Mouse (Mus musculus) megakaryocyte-erythroid progenitor cell, adult 5-6 weeks (primary cell): ENCODE data around the gene Sema3g. TPM values are rescaled to one million over a fixed set of nuclear protein-coding genes. Genes with fewer than 3 reads are reported as not detected.

Source experiments
- ATAC-seq: replicated peaks from 2 replicates; pipeline ENCODE4 v1.8.0; 2016; ENCODE audit warnings: mild to moderate bottlenecking, inconsistent platforms; ENCODE audit not compliant: severe bottlenecking, poor library complexity, low FRiP score, low TSS enrichment
- total RNA-seq, 2 experiments: library from RNA; stranded (forward) in 1 of 2; stranded (reverse) in 1 of 2; fragments of 200-1000, 215-1000 nt in 1 of 2; fragments of >200 nt in 1 of 2; fragmentation: Nextera tagmentation in 1 of 2; gene quantifications; 2 replicates each; pipeline ENCODE4 v1.2.3; 2014 to 2017

Gene Sema3g
- total RNA-seq, 2 experiments from 2014 or later: not detected

DNA sequence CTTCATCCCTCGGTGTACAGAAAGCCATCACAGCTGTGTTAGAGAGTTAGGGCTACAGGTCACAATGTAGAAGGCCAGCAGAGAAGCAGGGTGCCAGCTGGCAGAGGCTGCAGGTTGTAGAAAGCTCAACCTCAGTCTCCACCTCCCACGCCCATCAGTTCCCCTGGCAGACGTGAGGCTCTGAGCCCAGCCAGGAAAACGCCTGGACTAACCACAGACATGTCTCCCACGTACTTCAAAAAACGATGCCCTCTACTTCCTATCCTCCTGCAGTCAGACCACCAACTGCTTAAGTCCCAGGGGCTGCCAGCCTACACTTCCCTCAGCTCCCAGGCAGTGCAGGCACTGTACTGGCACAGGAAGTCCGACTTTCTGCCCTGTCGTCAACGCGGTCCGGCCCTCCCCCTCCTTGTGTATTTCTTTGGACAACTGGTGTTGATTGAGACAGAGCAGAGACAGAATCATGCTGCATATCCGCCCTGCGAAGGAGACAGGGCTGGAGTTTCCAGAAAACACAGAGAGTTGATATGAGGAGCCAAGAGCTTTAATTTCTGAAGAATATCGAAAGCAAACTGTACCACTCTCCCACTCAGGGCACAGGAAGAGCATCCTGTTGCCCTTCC is 22.7 kb upstream of the Sema3g start:
- no peak for ATAC-seq

DNA sequence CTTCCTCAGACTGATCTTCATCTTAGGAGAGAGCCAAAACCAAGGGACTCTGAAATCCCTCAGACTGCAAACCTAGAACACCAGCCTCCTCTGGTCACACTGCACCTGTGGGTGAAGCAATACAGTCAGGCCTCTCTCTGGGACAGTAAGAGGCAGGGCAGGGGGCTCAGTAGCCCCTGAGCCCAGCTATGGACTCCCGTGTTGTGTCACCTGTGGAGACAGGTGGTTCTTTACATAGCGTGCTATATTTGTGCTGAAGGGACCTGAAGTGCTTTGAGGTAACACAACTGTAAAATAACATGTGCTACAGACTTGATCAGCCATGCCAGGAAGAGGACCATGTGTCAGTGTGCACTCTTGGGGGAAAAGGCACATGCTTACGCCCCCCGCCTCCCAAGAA is 22.1 kb upstream of the Sema3g start:
- no peak for ATAC-seq

DNA sequence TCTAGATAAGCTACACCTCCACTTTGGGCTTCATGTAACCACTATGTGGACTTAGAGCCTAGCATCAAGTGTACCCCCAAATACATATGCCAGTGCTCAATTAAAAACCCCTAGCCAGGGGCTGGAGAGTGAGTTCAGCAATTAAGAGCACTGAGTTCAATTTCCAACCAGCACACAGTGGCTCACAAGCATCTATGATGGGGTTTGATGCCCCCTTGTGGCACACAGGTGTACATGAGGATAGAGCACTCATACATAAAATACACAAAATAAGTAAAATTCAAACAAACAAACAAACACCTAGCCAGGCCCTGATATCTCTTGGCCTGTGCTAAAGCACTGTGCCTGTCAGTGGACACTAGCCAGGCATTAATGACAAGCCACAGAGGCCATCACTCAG is 21.7 kb upstream of the Sema3g start:
- ATAC-seq: 0 out of 2 replicates have a peak, but pooled peaks have one; percentile 59

DNA sequence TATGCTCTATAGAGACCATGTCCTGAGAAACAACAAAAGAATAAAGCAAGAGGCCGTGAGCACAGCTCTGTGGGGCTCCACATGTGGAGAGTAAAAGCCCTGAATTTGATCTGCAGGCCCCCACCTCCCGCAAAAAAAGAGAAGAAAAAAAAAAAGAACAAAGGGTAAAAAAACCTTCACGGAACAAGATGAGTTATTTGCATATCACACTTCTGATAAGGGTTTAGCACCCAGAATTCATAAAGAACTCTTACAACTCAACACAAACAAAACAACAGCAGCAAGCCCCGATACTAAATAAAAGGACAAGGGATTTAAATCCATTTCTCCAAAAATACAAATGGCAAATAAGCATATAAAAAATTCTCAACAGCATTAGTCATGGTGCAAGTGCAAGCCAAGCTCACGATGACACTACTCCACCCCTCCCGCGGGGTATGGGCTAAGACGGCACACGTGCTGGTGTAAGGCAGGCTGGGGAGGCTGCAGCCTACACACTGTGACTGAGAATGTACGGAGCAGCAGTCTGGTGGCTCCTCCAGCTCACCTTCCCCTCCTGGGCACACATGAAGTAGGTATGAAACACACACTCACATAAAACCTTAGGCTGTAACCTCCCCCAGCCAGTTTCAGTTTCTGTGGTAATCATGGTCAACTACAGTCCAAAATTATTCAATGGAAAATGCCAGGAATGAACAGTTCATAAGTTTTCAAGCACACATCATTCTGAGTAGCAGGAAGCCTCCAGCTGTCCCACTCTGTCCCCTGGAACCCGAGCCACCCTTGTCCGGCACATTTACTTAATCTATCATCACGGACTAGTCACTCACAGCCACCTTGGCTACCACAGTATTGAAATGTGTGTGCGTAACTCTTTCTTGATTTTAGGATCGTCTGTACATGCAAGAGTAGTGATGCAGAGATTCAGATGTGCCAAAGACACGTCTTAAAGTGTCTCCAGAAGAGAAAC is 19.8 kb upstream of the Sema3g start:
- peak; percentile 71 for ATAC-seq

DNA sequence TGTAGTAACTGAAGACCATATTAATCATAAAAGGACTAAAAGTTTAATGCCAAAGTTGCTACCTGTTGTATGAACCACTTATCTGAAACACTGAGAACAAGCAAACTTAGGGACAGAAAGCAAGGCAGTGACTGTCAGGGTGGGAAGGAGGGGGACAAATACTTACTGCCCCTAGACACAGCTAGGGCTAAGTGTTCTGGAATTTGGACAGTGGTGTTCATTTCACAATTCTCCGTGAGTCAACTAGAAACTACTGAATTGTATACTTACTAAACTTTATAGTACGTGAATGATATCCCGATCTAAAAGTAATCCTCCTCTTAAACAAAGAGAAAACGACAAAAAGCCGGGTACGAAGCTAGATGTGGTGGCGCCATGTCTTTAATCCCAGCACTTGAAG is 18.1 kb upstream of the Sema3g start:
- no peak for ATAC-seq

DNA sequence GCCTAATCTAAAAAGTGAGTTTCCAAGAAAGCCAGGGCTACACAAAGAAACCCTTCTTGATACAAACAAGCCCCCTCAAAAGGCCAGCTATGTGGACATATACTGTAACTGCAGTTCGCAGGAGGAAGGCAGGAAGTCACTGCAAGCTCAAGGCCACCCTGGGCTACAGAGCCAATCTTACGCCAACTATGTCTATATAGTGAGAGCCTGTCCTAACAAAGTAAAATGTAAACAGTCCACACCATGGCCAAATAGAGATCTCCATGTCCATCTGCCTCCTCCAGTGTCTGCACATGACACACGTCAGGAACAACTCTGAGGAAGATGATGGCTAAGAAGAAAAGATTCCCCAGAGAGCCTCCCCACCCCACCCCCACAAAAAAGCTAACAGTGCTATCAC is 17.6 kb upstream of the Sema3g start:
- ATAC-seq: no peak

DNA sequence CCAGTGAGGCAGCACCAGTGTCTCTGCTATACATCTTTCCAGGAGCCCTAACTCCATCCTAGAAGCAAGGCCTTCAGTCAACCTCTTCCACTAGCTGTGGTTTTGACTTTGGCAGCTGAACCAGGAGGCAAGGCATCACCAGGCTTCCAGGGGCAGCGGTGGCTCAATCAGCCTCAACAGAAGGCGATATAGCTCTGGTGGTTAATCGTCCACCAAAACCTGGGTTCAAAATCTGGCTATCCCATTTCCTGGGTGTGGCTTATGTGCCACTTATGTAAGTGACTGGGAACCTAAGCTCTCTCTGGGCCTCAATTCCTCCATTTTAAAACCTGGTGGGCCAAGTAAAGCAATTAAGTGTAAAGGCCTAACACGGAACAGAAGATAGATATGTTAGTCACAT is 12.8 kb upstream of the Sema3g start:
- peak; percentile 56 for ATAC-seq

DNA sequence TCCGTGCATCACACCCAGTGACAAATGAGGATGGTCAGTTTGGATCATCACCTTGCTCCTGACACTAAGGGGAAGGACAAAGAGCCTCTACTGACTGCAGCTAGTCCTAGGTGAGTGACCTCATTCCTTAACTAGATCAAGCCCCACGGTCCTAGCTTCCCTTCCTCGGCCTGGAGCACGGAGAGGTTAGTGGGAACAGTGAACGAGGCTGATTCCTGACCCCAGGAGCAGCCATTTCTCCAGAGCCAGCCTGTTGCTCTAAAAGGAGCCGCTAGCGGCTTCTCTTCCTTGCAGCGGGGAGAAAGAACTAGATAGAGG is 12.5 kb upstream of the Sema3g start:
- ATAC-seq: no peak

DNA sequence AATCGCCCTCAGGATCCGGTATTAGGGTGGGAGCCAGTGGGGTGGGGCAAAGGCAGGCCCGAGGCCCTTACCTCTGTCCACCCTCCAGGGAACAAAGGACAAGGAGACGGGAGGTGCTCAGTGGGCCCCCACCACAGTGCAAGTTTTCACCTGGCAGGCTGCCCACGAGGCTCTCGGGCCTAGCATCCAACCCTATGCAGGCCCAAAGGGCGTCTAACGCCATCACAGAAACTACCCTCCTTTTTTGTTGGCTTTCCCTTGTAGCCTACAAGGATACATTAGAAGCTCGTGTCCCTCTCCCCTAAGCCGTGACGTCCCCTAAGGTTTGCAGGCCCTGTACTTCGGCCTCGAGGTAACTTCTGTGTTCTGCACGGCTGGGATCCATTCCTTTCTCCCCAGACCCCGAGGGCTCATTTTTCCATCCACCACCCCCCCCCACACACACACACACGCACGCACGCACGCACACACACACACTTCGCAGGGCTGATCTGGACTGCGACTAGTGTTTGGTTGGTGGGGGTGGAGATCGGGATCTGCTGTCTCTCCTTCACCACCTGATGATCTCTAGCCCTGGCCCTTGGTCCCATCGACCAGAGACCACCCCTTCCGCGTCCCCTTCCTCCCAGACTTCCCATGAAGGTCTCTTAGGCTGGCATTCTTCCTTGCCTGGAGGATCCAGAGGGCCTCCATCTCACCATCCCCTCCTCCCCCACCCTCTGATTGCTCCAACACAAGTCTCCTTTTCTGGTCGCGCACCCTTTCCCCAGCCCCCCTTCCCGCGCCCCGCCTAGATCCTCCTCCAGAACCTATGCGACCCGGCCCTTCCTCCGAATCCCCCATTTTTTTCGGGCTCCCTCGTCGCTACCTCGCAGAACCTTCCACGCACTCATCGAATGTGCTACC is 11.8 kb upstream of the Sema3g start:
- peak; percentile 12; the same call in 1 of the 2 replicates for ATAC-seq

DNA sequence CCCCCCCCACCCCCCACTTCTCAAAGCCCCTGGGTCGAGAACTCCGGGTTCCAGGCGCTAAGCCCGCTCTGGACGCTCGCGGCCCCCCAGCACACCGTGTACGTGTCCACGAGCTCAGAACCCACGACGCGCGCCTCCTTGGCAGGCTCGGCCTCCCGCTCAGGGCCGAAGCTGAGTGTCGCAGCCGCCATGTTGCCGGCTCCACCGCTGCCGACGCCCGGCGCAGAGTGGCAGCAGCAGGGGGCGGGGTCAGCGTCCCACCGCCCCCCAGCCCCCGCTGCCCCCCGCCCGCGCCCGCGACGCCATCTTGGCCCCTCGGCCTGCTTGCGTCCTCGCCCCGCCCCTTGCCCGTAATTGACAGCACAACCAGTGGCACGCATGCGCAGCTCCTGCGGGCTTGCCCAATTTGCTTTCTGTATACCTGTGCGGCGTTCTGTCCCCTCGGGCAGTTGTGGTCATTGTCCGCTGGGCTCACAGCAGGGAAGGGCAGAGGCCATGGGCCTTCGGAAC is 11.1 kb upstream of the Sema3g start:
- ATAC-seq: peak; percentile 51

DNA sequence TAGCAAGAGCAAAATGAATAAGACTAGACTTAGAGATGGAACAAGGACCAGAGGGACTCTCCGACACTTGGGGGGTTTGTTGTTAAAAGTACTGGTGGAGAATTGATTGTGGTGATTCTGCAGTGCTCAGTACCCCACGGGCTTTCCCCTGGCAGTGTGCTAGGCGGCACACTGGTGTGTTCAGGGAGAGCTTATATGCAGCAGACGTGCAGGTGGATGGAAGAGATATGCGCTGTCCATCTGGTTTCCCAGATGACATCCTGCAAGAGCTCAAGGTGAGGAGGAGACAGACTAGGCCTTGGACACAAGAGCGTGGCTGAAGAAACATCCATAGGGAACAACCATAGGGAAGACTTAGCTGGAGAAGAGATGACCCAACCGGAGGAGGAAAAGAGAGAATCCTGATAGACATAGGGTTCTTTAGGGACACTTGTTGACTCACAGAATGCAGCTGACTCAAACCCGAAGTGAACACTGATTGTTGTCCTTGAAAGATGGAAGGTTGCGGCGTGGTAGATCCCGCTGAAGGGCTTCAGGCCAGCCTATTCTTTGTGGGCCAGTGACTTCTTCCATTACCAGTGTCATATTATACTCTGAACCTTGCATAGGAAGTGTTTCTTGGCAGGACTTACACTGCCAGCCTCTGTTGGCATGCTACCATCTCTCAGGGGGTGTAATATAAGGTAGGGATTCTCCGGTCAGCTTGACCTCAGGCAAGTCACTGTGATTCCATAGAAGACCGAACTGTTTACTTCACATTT is 10.4 kb upstream of the Sema3g start:
- ATAC-seq: peak; percentile 58

DNA sequence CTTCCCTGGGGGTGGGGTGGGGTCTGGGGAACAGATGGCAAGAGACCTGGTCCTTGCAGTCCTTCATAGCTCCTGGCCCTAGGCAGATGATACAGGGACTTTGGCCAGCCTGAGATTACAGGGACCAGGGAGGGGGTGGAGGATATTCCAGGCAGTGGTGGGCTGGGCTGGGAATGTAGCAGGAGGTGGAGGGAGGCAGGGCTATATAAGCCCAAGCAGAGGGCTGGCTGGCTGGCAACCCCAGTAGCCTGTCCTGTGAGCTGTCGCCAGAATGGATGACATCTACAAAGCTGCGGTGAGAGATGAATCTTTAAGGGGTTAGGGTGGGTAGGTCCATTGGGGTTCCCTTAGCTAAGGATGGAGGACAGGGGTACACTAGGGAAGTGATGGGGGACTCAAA is 9.6 kb upstream of the Sema3g start, which contains the start of gene Tnnc1:
Tnnc1 (plus strand) TSS at position 229 of the 400 bp plus-strand sequence.
- no peak for ATAC-seq

DNA sequence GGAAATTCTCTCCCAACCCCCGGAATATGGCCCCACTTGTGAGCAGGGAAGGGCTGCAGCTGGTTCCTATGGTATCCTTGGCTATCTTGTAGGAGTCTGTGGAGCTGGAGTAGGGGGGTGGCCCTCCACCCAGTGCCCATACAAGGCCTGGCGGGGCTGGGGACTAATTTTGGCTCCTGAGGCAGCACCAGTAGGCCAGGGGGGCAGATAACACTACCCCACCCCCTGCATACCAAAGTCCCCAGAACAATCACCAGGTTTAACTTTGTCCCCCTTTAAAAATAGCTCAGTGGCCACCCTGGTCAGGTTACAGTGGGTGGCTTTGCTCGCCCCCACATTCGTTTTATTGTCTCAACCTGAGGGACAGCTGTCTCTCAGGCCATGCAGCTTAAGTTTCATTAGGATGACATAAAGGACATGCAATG is 8.5 kb upstream of the Sema3g start:
- no peak for ATAC-seq

DNA sequence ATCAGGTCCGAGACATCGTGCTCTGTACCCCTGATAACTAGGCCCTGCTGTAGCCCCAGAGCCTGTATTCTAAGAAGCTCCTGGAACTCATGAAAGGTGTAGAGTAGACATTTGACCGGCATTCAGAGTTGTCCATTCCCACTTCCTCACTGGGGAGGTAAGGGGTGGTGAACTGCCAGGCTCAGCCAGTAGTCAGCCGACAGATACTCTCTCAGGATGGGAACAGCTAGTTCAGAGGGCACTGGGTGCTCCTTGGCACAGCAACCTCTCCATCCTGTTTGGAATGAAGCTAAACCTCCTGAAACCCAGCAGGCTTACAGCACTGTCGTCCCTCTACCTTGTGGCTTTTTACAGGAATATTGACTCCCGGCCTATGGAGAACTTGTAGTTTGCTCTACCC is 5.8 kb upstream of the Sema3g start:
- ATAC-seq: no peak

DNA sequence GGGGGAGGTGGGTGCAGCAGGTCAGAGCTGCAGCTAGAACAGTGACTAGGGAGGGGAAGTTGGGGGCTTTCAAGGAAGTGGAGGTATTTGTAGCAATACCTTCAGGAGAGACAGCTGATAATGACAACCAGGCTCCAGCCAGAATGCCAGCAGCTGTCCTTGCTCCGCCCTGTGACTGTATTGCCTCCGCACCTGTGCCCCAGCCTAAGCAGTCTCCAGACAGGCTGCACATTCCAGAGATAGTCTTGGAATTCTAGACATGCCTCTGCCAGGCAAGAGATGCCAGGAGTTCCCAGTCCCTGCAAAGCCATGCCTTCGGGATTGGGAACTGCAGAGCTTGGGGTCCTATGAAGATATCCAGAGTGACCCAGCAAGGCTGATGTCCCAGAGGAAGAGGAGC is 5.2 kb upstream of the Sema3g start:
- ATAC-seq: no peak

DNA sequence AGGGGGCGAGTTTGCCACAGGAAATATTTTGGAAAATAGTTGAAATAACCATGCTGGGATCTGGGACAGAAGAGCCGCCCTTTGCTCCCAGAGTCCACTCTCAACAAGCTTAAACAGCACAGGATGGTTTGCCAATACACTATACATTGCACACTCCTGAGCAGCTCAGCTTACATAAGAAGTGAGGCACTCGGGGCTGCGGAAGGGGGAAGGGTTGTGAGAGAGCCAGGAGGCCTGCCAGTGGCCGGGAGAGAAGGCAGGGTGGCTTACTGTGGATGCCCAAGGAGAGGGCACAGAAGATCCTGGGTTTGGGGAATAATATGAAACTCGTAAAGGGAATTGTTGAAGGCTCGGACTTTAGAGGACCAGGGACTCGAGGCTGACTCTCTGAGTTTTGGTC is 3.8 kb upstream of the Sema3g start:
- no peak for ATAC-seq

DNA sequence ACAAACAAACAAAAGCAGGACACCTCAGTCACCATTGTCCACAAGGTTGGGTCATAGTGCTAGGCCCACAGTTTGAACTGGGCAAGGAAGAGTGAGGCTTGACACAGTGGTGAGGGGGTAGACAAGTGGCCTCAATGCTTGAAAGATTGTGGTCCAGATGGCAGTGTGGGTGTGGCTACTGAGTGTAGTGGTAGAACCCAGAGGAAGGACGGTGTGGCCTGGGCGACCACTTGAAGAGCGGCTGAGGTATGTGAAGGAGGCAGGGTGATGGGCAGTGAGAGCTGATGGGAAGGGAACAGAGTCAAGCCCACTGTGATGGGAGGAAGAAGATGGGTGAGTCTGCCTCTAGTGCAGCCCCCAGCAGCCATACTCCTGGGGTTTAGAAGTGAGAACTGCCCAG is 3.0 kb upstream of the Sema3g start:
- no peak for ATAC-seq

DNA sequence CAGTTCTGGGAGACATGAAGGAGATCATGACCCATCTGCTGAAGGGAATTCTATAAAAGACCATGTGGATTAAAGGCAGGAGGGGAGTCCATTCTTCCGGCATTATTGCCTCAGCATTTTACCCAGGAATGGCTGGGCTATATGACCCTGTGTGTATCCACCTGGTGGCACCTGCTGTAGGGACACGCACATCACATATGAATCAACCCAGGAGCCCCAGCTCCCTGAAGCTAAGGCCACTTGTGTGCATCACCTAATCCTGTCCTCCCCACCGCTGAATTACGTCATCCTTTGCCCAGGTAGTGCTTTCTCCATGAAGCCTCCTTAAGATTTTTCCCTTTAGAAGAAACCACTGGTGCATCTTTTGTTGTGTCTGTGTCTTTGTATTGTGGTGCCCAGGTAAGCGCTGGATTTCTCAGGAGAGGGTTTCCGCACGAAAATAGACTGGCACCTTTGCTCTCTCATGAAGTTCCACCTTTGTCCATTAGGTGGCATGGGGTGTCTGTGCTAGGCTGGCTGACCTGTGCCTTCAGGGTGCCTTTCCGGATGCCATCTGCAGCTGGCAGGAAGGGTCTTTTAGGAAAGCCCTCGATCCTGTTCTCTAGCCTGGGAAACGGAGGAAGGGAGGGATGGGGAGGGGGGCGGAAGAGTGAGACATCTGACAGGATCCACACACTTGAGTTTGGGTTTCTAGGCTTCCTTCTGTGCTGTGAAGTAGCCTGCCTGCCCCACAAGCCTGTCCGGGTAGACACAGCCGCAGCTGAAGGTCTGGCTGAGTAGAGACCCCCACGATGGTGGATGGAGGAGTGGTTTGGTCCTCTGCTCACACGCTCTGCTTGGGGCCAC is 2.3 kb upstream of the Sema3g start:
- ATAC-seq: peak; percentile 69
